Mouse (Mus musculus) CH12.LX (cell line): ENCODE results near the gene Lrp5. TPM values are rescaled to one million over a fixed set of nuclear protein-coding genes. Genes with fewer than 3 reads are reported as not detected.
A peak's percentile ranks its signal among the peaks of the same experiment; 100 is the strongest.

Experiments used
- DNase-seq: peaks from one replicate; pipeline ENCODE4 v3.0.0-alpha.2; 2013; ENCODE audit errors: extremely low read depth
- H3K27ac ChIP-seq: 2 replicates; pipeline ENCODE4 v1.5.1; 2012; ENCODE audit warnings: low read depth, mild to moderate bottlenecking, control low read depth, moderate library complexity; ENCODE audit not compliant: insufficient read depth
- H3K27me3 ChIP-seq: replicated peaks from 2 replicates; pipeline ENCODE3; 2012; ENCODE audit warnings: inconsistent platforms
- H3K36me3 ChIP-seq, 2 experiments: replicated peaks in 1 of 2; 2 replicates each; pipeline versions ENCODE3 to v1.6.1; 2012; ENCODE audit warnings: inconsistent platforms in 1 of 2, low read length in 1 of 2, mild to moderate bottlenecking in 1 of 2, mixed read lengths in 1 of 2, moderate library complexity in 1 of 2; ENCODE audit not compliant: control insufficient read depth in 1 of 2, insufficient read depth in 1 of 2
- H3K4me1 ChIP-seq, 2 experiments: 2 replicates each; pipeline ENCODE4 v1.6.1; 2012; ENCODE audit warnings: inconsistent platforms in 1 of 2, moderate library complexity in 1 of 2; ENCODE audit not compliant: insufficient read depth in 2 of 2, control insufficient read depth in 1 of 2
- H3K4me2 ChIP-seq: 2 replicates; pipeline ENCODE4 v1.6.1; 2012; ENCODE audit warnings: low read depth, mild to moderate bottlenecking, control low read depth; ENCODE audit not compliant: poor library complexity, insufficient read depth, severe bottlenecking
- H3K4me3 ChIP-seq, 3 experiments: fragments of 150-350 bp in 1 of 3; sonication (generic) in 1 of 3; replicated peaks in 1 of 3; 2 replicates each; pipeline versions ENCODE3 to v1.5.1; 2011 to 2012; ENCODE audit warnings: low read depth in 2 of 3, low read length in 2 of 3, mild to moderate bottlenecking in 2 of 3, moderate library complexity in 2 of 3, control low read depth in 1 of 3, improper control_type of control experiment in 1 of 3, inconsistent platforms in 1 of 3, mixed read lengths in 1 of 3; ENCODE audit not compliant: poor library complexity in 1 of 3
- H3K79me2 ChIP-seq: replicated peaks from 2 replicates; pipeline ENCODE4 v1.6.1; 2012; ENCODE audit warnings: mild to moderate bottlenecking, moderate library complexity; ENCODE audit not compliant: control insufficient read depth, poor library complexity, insufficient read depth, severe bottlenecking; ENCODE audit errors: extremely low read depth
- H3K9ac ChIP-seq: 2 replicates; pipeline ENCODE4 v1.6.1; 2012; ENCODE audit warnings: low read depth, mild to moderate bottlenecking, control low read depth, moderate library complexity; ENCODE audit not compliant: insufficient read depth
- H3K9me3 ChIP-seq: replicated peaks from 2 replicates; pipeline ENCODE3; 2012; ENCODE audit warnings: low read length, inconsistent platforms, mixed read lengths
- BHLHE40 ChIP-seq: IDR thresholded peaks from 2 replicates; pipeline ENCODE4 v1.6.1; 2011; ENCODE audit warnings: mild to moderate bottlenecking, low read depth, low read length, improper control_type of control experiment
- CTCF ChIP-seq, 2 experiments: IDR thresholded peaks in 1 of 2; conservative IDR thresholded peaks in 1 of 2; 2 replicates each; pipeline ENCODE4 v1.5.1; 2011 to 2012; ENCODE audit warnings: low read depth in 2 of 2, low read length in 2 of 2, improper control_type of control experiment in 1 of 2, inconsistent platforms in 1 of 2, mild to moderate bottlenecking in 1 of 2, moderate library complexity in 1 of 2
- E2F4 ChIP-seq: IDR thresholded peaks from 2 replicates; pipeline ENCODE4 v1.6.1; 2011; ENCODE audit warnings: low read depth, low read length, improper control_type of control experiment; ENCODE audit not compliant: insufficient replicate concordance
- EP300 ChIP-seq: IDR thresholded peaks from 2 replicates; pipeline ENCODE4 v1.6.1; 2011; ENCODE audit warnings: low read length, improper control_type of control experiment
- ETS1 ChIP-seq: conservative IDR thresholded peaks from 2 replicates; pipeline ENCODE4 v1.6.1; 2012; ENCODE audit warnings: low read depth, mild to moderate bottlenecking, inconsistent platforms, low read length, improper control_type of control experiment, moderate library complexity
- HCFC1 ChIP-seq: IDR thresholded peaks from 2 replicates; pipeline ENCODE4 v1.6.1; 2012; ENCODE audit warnings: low read depth, mild to moderate bottlenecking, inconsistent platforms, low read length, improper control_type of control experiment
- IRF4 ChIP-seq: IDR thresholded peaks from 2 replicates; pipeline ENCODE4 v1.6.1; 2014; ENCODE audit warnings: low read depth, mild to moderate bottlenecking, inconsistent platforms, low read length, improper control_type of control experiment
- MAFK ChIP-seq: IDR thresholded peaks from 2 replicates; pipeline ENCODE4 v1.6.1; 2011; ENCODE audit warnings: low read length, improper control_type of control experiment; ENCODE audit not compliant: insufficient replicate concordance
- MEF2A ChIP-seq: IDR thresholded peaks from 2 replicates; pipeline ENCODE4 v1.6.1; 2014; ENCODE audit warnings: low read depth, mild to moderate bottlenecking, inconsistent platforms, low read length, improper control_type of control experiment, borderline replicate concordance
- MXI1 ChIP-seq: IDR thresholded peaks from 2 replicates; pipeline ENCODE4 v1.6.1; 2011; ENCODE audit warnings: mild to moderate bottlenecking, low read depth, low read length, improper control_type of control experiment
- NELFE ChIP-seq: IDR thresholded peaks from 2 replicates; pipeline ENCODE4 v1.6.1; 2011; ENCODE audit warnings: low read depth, low read length, improper control_type of control experiment
- PAX5 ChIP-seq: IDR thresholded peaks from 2 replicates; pipeline ENCODE4 v1.6.1; 2012; ENCODE audit warnings: low read length, inconsistent platforms, mixed read lengths
- POLR2AphosphoS2 ChIP-seq: IDR thresholded peaks from 2 replicates; pipeline ENCODE4 v1.6.1; 2011; ENCODE audit warnings: low read depth, low read length, improper control_type of control experiment
- SIN3A ChIP-seq: IDR thresholded peaks from 2 replicates; pipeline ENCODE4 v1.6.1; 2012; ENCODE audit warnings: low read length, improper control_type of control experiment, inconsistent platforms
- TBP ChIP-seq: conservative IDR thresholded peaks from 2 replicates; pipeline ENCODE4 v1.6.1; 2011; ENCODE audit warnings: low read depth, low read length, improper control_type of control experiment
- USF2 ChIP-seq: conservative IDR thresholded peaks from 2 replicates; pipeline ENCODE4 v1.6.1; 2011; ENCODE audit warnings: low read depth, low read length, improper control_type of control experiment
- ZMIZ1 ChIP-seq: IDR thresholded peaks from 2 replicates; pipeline ENCODE4 v1.6.1; 2012; ENCODE audit warnings: low read depth, mild to moderate bottlenecking, inconsistent platforms, low read length, improper control_type of control experiment
- ZNF384 ChIP-seq: IDR thresholded peaks from 2 replicates; pipeline ENCODE4 v1.6.1; 2012; ENCODE audit warnings: low read depth, low read length, improper control_type of control experiment, inconsistent platforms
- dilution Hi-C: fragments of 300-500 bp; cut with MboI; formaldehyde crosslinking; loops from 2 replicates; pipeline ENCODE4 v1.14.3; 2020; ENCODE audit warnings: low sequenced_read_pairs; ENCODE audit not compliant: extremely low pct_unique_long_range_greater_than_20kb, extremely low pct_ligation_motif_present
- in situ Hi-C: fragments of 300-500 bp; cut with MboI; formaldehyde crosslinking; loops from 3 replicates; pipeline ENCODE4 v1.14.3; 2019; ENCODE audit warnings: low sequenced_read_pairs, low pct_ligation_motif_present, low pct_unique_long_range_greater_than_20kb, mixed read lengths
- polyA plus RNA-seq: library from polyadenylated mRNA; unstranded; fragments of >175 nt; gene quantifications from 2 replicates; pipeline ENCODE4 v1.2.1, GENCODE M21; 2012; ENCODE audit warnings: low read depth; ENCODE audit not compliant: insufficient read length
- total RNA-seq, 2 experiments: library from RNA; depleted of rRNA; stranded (reverse); fragments of 300-350 nt in 1 of 2; fragments of >200 nt in 1 of 2; gene quantifications; 2 replicates each; pipeline ENCODE4 v1.2.3; 2012 to 2014

Gene Lrp5
- total and polyA plus RNA-seq, 3 experiments = 0.13 to 1.4 (median 1.1) TPM

DNA sequence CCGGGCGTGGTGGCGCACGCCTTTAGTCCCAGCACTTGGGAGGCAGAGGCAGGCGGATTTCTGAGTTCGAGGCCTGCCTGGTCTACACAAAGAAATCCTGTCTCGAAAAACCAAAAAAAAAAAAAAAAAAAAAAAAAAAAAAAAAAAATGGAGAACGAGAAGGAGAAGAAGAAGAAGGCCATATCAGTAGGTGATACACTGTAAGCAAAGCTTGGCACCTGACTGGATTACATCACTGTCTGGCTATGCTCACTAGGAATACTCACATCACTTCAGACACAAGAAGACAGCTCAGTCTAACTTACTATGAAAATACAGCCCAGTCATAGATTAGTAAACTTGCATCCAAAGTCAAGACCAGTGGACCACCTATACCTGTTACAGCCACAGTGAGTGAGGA is 131.6 kb downstream of the Lrp5 start:
- dilution Hi-C loops (no loop called here), in situ Hi-C loops (no loop called here)
- Histone ChIP-seq H3K79me2 (peaks cover 78% of the 10 kb centered on the region), H3K27ac (no peak overlapping the region), H3K36me3 (peaks cover under 1 to 7% of the 10 kb centered on the region in 2 experiments), H3K4me2 (no peak overlapping the region), H3K27me3 (no peaks in the 10 kb centered on the region), H3K9me3 (no peaks in the 10 kb centered on the region), H3K4me1 (peaks cover 2 to 56% of the 10 kb centered on the region in 2 experiments; a peak in 3 of 4 replicates), H3K4me3 (no peak overlapping the region), H3K9ac (no peak overlapping the region)
- no peak for DNase-seq
- TF ChIP-seq ZNF384 (peak; percentile 62; the same call in 1 of the 2 replicates), E2F4 (no peak), HCFC1 (no peak)

DNA sequence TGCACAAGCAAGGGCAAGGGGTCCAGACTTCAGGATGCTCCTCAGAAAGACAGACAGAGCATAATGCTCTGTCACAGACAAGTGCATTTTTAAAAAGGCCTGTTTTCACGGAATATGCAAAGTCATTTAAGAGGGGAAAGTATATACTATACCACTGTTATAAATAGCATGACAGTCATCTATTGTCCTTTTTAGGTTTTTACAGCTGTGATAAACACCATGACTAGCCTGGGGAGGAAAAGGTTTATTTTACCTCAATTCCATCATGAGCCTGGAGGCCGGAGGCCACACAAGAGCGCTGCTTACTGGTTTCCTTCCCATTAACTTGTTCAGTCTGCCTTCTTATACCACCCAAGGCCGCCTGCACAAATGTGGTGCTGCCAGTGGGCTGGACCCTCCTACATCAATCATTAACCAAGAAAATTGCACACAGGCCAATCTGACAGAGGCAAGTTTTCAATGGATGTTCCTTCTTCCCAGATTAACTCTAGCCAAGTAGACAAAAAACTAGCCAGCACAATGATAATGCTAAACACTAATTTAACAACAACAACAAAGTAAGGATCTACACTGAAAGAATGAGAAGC is 134.7 kb downstream of the Lrp5 start:
- Histone ChIP-seq H3K4me2 (0 out of 2 replicates have a peak overlapping the region, but pooled peaks have one; percentile 25), H3K79me2 (peaks cover 85% of the 10 kb centered on the region), H3K9me3 (peaks cover 6% of the 10 kb centered on the region), H3K27me3 (no peaks in the 10 kb centered on the region), H3K36me3 (peaks cover 0 to 20% of the 10 kb centered on the region in 2 experiments), H3K4me3 (no peak overlapping the region), H3K4me1 (peaks cover 2 to 61% of the 10 kb centered on the region in 2 experiments; a peak in 3 of 4 replicates), H3K9ac (no peak overlapping the region), H3K27ac (0 out of 2 replicates have a peak overlapping the region, but pooled peaks have one; percentile 10)
- TF ChIP-seq TBP (no peak), MEF2A (peak; percentile 85), USF2 (no peak), ETS1 (peak; percentile 54; the same call in 1 of the 2 replicates)
- in situ Hi-C loops (no loop called here), dilution Hi-C loops (no loop called here)
- peak; percentile 51 for DNase-seq

GRCm38 (mm10) chr19:3550101-3550500 is 136.3 kb downstream of the Lrp5 start:
- Histone ChIP-seq H3K36me3 (peaks cover 0 to 26% of the 10 kb centered on the region in 2 experiments), H3K27ac (no peak overlapping the region)
- TF ChIP-seq IRF4 (no peak), SIN3A (no peak), CTCF (conservative IDR thresholded peaks at IDR 0.05 in 1 of 2, IDR thresholded peaks at IDR 0.05 in 1 of 2; ENCODE audit: low read depth in 2 of 2, low read length in 2 of 2) (no peak), BHLHE40 (no peak), MAFK (no peak), PAX5 (no peak), EP300 (no peak), NELFE (no peak), POLR2AphosphoS2 (no peak), ZMIZ1 (no peak), MXI1 (no peak), E2F4 (no peak)
- TF ChIP-seq, all 38 proteins: peak for 0
- no peaks in the 10 kb centered on the region for H3K27me3 ChIP-seq
- H3K9ac ChIP-seq = no peak overlapping the region
- H3K4me1 ChIP-seq = peaks cover 6 to 68% of the 10 kb centered on the region in 2 experiments; a peak in 3 of 4 replicates
- no peak overlapping the region for H3K4me2 ChIP-seq
- no peak overlapping the region for H3K4me3 ChIP-seq
- peaks cover 85% of the 10 kb centered on the region for H3K79me2 ChIP-seq
- in situ Hi-C loops = no loop called here
- peaks cover 6% of the 10 kb centered on the region for H3K9me3 ChIP-seq
- no peak for DNase-seq
- dilution Hi-C loops = no loop called here
